Mouse (Mus musculus) intestine, embryonic 16.5 days (tissue): ENCODE measurements around the gene Tmem210. TPM values are rescaled to one million over a fixed set of nuclear protein-coding genes. Genes with fewer than 3 reads are reported as not detected.

ENCODE experiments used
- ATAC-seq: fragments of 200-750 bp; cut with Nextera tagmentation; 2 replicates; pipeline ENCODE4 v1.8.0; 2017; ENCODE audit warnings: moderate TSS enrichment, moderate library complexity
- H3K27ac ChIP-seq: fragments of 300-500 bp; sonication (generic); 2 replicates; pipeline ENCODE4 v1.5.1; 2014; ENCODE audit warnings: mild to moderate bottlenecking, low read length
- H3K27me3 ChIP-seq: fragments of 300-500 bp; sonication (generic); replicated peaks from 2 replicates; pipeline ENCODE4 v1.6.1; 2014; ENCODE audit warnings: low read length, control low read depth, mixed read lengths; ENCODE audit not compliant: control insufficient read depth, insufficient read depth
- H3K36me3 ChIP-seq: fragments of 300-500 bp; sonication (generic); 2 replicates; pipeline ENCODE4 v1.6.1; 2014; ENCODE audit warnings: low read length, control low read depth; ENCODE audit not compliant: control insufficient read depth, insufficient read depth
- H3K4me1 ChIP-seq: fragments of 300-500 bp; sonication (generic); 2 replicates; pipeline ENCODE4 v1.6.1; 2014; ENCODE audit warnings: low read length, control low read depth, mixed read lengths; ENCODE audit not compliant: control insufficient read depth, insufficient read depth
- H3K4me2 ChIP-seq: fragments of 300-500 bp; sonication (generic); 2 replicates; pipeline ENCODE4 v1.6.1; 2014; ENCODE audit warnings: low read depth, low read length, control low read depth
- H3K4me3 ChIP-seq: fragments of 300-500 bp; sonication (generic); 2 replicates; pipeline ENCODE4 v1.5.1; 2014; ENCODE audit warnings: mild to moderate bottlenecking, low read length
- H3K9ac ChIP-seq: fragments of 300-500 bp; sonication (generic); 2 replicates; pipeline ENCODE4 v1.6.1; 2014; ENCODE audit warnings: low read depth, low read length
- H3K9me3 ChIP-seq: fragments of 300-500 bp; sonication (generic); 2 replicates; pipeline ENCODE4 v1.6.1; 2016; ENCODE audit warnings: low read length, control low read depth; ENCODE audit not compliant: control insufficient read depth
- WGBS: fragments of 180-500 bp; shearing (Covaris S2); extraction: QIAGEN DNeasy Blood & Tissue Kit; methylation state at CpG from one replicate; pipeline ENCODE4 v1.1.7; 2014; 5-methylcytosine and 5-hydroxymethylcytosine counted together
- polyA plus RNA-seq: library from polyadenylated mRNA; unstranded; fragments of >200 nt; fragmentation: Nextera tagmentation; extraction: Ambion mirVana; gene quantifications from 2 replicates; pipeline ENCODE4 v1.2.1, GENCODE M21; 2015

Gene Tmem210
- polyA plus RNA-seq, 1 experiment from 2014 or later: not detected

DNA sequence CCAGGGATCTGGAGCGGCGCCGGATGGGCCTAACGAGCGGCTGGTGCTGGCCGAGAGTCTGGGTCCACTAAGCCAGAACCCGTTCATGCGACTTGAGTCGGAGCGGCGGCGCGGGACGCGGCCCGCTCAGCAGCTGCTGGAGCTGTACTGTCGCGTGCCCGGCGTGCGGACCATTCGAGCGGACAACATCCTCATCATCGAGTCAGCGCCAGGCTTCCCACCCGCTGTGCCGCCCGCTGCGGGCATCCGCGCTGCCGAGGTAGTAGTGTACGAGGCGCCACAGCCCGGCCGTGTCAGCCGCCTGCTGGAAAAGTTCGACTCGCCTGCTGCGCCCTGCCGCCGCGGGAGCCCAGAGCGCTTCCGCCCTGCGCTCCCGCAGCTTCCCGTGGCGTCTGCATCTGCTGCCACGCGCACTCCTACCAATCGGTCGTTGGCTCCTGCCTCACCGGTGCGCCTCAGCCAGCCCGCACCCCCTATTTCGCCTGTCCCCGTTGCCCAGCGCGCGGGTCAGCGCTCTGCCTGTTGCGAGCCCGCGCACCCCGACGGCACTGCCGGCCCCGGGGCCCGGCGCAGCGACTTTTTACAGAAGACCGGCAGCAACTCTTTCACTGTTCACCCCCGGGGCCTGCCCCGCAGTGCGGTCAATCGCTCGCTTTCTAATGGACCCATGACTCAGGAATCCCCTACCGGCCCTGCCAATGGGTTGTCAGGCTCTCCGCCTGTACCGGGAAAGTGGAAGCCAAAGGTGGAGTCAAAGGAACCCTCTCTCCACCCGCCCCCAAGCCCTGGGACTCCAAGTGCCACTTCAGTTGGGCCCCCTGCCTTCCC is 24.9 kb upstream of the Tmem210 start:
- H3K9me3 ChIP-seq: no peaks in the 10 kb centered on the region
- H3K9ac ChIP-seq: peak overlapping the region; percentile 87
- H3K27me3 ChIP-seq: peaks cover 5% of the 10 kb centered on the region; the same call in 1 of the 2 replicates
- no peaks in the 10 kb centered on the region for H3K36me3 ChIP-seq
- peak overlapping the region; percentile 96 for H3K4me2 ChIP-seq
- H3K4me3 ChIP-seq: peak overlapping the region; percentile 93
- ATAC-seq: peak; percentile 10
- under 1% methylated on average over 82 of the region's 82 CpGs for WGBS
- H3K4me1 ChIP-seq: peaks cover 40% of the 10 kb centered on the region
- H3K27ac ChIP-seq: peak overlapping the region; percentile 96

DNA sequence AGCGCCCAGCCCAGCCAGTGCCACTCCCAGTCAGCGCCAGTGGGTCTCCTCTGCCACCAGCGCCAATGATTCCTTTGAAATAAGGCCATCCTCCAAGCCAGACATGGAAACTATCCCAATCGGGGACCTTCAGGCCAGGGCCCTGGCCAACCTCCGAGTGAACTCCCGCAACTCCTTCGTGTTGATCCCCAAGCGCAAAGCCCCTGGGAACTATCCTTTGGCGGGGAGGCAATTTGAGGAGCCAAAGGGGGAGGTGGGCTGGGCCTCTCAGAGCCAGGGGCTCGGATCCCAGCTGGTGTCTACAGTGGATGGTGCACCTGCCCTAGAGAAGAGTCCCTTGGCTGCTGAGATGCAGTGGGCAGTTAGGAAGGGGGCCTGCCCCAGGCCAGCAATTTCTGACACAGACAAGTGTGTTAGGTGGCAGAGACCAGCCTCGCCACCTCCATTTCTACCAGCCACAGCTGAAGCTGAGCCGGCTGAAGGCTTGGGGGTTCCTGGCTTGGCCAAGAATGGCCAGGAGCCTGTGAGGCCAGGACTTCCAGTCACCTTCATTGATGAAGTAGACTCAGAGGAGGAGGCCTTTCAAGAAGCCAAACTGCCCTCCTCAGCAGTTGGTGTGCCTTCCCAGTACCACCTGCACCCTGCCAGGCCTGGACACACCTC is 24.2 kb upstream of the Tmem210 start:
- Histone ChIP-seq H3K9ac (peak overlapping the region; percentile 87), H3K9me3 (no peaks in the 10 kb centered on the region), H3K4me3 (peak overlapping the region; percentile 93), H3K36me3 (no peaks in the 10 kb centered on the region), H3K27ac (peak overlapping the region; percentile 96), H3K4me1 (peaks cover 41% of the 10 kb centered on the region), H3K4me2 (peak overlapping the region; percentile 96), H3K27me3 (peaks cover 5% of the 10 kb centered on the region; the same call in 1 of the 2 replicates)
- ATAC-seq: no peak
- WGBS: 23% methylated on average over 12 of the region's 12 CpGs

DNA sequence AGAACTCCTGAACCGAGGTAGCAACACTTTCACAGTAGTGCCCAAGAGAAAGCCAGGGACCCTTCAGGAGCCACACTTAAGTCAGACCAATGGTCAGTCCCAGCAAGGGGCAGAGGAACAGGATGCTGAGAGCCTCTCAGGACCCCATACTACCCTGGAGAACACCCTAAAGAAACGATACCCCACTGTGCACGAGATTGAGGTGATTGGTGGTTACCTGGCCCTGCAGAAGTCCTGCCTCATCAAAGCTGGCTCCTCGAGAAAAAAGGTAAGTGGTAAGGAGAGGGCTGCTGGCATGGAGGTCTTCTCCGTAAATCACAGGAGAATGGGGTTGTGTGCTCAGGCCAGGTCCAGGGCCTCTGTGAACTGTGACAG is 23.7 kb upstream of the Tmem210 start:
- H3K4me2 ChIP-seq: peak overlapping the region; percentile 96
- WGBS: 76% methylated on average over 5 of the region's 5 CpGs

DNA sequence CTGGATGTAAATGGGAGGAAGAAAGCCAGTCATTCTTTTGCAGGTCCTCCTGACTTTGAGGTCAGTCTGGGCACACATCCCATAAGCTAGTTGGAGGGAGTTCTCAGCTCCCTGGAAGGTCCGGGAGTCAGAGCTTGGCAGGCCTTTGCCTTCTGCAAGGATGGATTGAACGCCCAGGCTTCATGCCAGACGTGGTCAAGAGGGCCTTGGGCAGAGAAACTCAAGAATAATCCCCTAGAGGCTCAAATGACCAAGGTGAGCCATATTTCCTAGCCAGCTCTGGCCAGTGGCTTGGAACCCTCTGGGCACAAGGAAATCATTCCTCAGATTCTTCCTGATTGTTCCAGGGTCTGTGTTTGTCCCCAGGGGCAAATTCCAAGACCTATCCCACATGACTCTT is 23.1 kb upstream of the Tmem210 start:
- H3K9ac ChIP-seq: peak overlapping the region; percentile 87
- H3K4me2 ChIP-seq: peak overlapping the region; percentile 96
- peaks cover 6% of the 10 kb centered on the region for H3K36me3 ChIP-seq
- ATAC-seq: no peak
- H3K27ac ChIP-seq: peak overlapping the region; percentile 96
- peaks cover 5% of the 10 kb centered on the region; the same call in 1 of the 2 replicates for H3K27me3 ChIP-seq
- H3K9me3 ChIP-seq: no peaks in the 10 kb centered on the region
- peak overlapping the region; percentile 93 for H3K4me3 ChIP-seq
- WGBS: 77% methylated on average over 3 of the region's 3 CpGs
- peaks cover 41% of the 10 kb centered on the region for H3K4me1 ChIP-seq

More for the DNA sequence above, 23.7 kb upstream of the Tmem210 start:
- H3K27ac ChIP-seq: peak overlapping the region; percentile 96
- H3K4me1 ChIP-seq: peaks cover 41% of the 10 kb centered on the region
- peaks cover 5% of the 10 kb centered on the region; the same call in 1 of the 2 replicates for H3K27me3 ChIP-seq
- no peak for ATAC-seq
- no peaks in the 10 kb centered on the region for H3K9me3 ChIP-seq
- H3K9ac ChIP-seq: peak overlapping the region; percentile 87
- H3K4me3 ChIP-seq: peak overlapping the region; percentile 93
- H3K36me3 ChIP-seq: peaks cover 1% of the 10 kb centered on the region

DNA sequence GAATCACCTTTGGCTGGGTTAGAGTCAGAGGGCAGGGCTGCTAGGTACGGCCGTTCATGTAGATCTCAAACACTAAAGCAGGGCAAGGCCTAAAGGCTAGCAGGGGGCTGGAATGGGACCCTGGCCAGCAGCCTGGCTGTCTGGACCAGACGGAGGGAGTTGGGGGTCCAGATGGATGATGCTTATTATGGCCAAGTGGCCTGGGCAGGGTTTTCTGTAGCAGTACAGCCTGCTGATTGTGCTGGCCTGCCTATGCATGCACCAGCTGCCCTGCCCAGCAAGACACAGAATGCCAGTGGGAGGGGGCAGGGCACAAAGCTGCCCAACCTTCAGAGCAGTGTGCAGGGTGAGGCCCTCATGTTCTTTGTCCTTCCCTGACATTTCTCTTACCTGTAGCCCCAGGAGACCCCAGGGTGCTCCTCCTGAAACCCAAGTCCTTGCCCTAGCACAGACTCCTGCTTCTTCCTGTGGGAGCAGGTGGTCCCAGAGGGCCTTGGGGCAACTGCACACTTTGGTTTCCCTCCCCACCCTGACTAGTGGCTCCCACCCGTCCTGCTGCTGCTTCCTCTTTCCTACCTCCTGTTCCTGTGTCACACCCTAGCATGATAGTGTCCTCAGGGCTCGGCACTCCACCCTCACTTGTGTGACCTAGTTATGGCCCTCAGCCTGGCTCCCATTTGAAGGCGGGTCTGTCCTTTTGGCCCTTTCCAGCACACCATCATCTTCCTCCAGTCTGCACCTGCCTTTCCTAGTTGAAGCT is 21.9 kb upstream of the Tmem210 start:
- peaks cover 46% of the 10 kb centered on the region for H3K4me1 ChIP-seq

DNA sequence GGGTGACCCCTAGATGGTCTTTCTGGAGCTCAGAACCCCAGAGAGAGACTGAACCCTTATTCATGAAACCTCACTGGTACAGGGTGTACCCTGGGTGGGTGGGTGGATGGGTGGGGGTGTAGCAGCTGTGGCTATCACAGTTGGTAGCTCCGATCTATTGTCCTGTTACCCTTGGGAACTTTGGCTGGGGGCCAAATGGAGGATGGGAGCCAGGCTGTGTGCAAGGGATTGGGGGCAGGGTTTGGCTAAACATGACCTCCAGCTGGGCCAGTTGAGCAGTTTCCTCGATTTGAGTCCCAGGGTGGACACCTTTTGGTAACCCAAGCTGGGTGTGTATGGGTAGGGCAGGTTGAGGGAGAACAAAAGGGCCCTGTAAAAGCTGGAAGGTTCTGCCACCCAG is 21.2 kb upstream of the Tmem210 start:
- WGBS: 28% methylated on average over 2 of the region's 2 CpGs
- Histone ChIP-seq H3K27me3 (peaks cover 5% of the 10 kb centered on the region; the same call in 1 of the 2 replicates), H3K9ac (peak overlapping the region; percentile 87), H3K27ac (peak overlapping the region; percentile 96), H3K36me3 (peaks cover 11% of the 10 kb centered on the region), H3K4me1 (peaks cover 51% of the 10 kb centered on the region), H3K9me3 (no peaks in the 10 kb centered on the region), H3K4me2 (peak overlapping the region; percentile 96), H3K4me3 (peak overlapping the region; percentile 93)
- ATAC-seq: 0 out of 2 replicates have a peak, but pooled peaks have one; percentile 2

More for the DNA sequence above, 21.9 kb upstream of the Tmem210 start:
- Histone ChIP-seq H3K9ac (peak overlapping the region; percentile 87), H3K9me3 (no peaks in the 10 kb centered on the region), H3K4me2 (peak overlapping the region; percentile 96), H3K36me3 (peaks cover 11% of the 10 kb centered on the region), H3K27ac (peak overlapping the region; percentile 96), H3K4me3 (peak overlapping the region; percentile 93), H3K27me3 (peaks cover 5% of the 10 kb centered on the region; the same call in 1 of the 2 replicates)
- WGBS: 47% methylated on average over 6 of the region's 6 CpGs
- peak; percentile 29 for ATAC-seq

DNA sequence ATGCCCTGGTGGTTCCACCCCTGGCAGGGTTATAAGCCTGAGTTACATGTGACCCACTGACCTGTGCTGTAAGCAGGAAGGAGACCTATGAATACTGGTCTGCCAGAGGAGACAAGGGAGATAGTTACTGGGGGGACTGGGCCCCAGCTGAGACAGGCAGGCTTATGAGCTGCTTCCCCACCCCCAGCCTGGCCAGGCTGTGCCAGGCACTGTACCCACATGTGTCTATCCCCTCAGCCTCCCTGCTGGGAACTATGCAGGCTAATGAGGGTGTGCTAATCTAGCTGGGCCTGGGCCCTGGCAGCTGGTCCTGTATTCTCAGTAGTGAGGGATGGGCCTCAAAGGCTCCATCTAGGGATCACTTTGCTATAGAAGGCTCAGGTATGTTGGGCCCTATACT is 20.7 kb upstream of the Tmem210 start:
- ATAC-seq: no peak; the same call in 1 of the 2 replicates
- Histone ChIP-seq H3K27ac (peak overlapping the region; percentile 96), H3K27me3 (peaks cover 5% of the 10 kb centered on the region; the same call in 1 of the 2 replicates), H3K4me2 (peak overlapping the region; percentile 96), H3K36me3 (peaks cover 11% of the 10 kb centered on the region), H3K4me1 (peaks cover 51% of the 10 kb centered on the region), H3K4me3 (peak overlapping the region; percentile 93), H3K9me3 (no peaks in the 10 kb centered on the region), H3K9ac (peak overlapping the region; percentile 87)

DNA sequence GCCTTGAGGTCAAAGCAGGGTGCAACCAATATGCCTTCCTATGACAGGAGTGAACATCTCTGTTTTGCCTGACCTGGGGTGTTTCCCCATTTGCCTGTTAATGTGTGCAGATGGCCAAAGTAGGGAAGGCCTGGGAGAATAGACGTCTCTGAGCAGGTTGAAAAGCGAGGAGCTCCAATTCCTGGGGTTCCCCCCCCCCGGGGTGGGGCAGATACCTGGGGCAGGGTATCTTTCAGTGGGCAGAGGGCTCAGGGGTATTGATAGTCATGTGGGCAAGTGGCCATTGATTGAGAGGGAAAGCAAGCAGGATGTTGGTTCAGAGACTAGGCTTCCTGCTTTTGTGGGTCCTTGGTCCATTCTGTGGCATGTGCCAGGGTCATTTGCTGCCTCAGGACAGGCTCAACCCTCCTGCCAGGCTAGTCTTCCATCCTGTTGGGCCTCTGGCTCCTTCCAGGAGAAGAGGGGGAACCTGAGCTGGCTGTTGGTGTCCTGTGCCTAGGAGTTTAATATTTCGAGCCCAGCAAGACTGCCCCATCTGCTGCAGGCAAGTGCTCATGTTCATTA is 20.1 kb upstream of the Tmem210 start:
- peak overlapping the region; percentile 87; the same call in 1 of the 2 replicates for H3K9ac ChIP-seq
- peaks cover 11% of the 10 kb centered on the region for H3K36me3 ChIP-seq
- 78% methylated on average over 4 of the region's 4 CpGs for WGBS
- no peaks in the 10 kb centered on the region for H3K9me3 ChIP-seq
- H3K4me2 ChIP-seq: peak overlapping the region; percentile 96; the same call in 1 of the 2 replicates
- peaks cover 52% of the 10 kb centered on the region for H3K4me1 ChIP-seq
- ATAC-seq: no peak
- peaks cover 5% of the 10 kb centered on the region; the same call in 1 of the 2 replicates for H3K27me3 ChIP-seq
- peak overlapping the region; percentile 96 for H3K27ac ChIP-seq
- peak overlapping the region; percentile 93; the same call in 1 of the 2 replicates for H3K4me3 ChIP-seq
